Mouse (Mus musculus) forebrain, embryonic 16.5 days (tissue): ENCODE results near the gene Sun1. TPM values are rescaled to one million over a fixed set of nuclear protein-coding genes. Genes with fewer than 3 reads are reported as not detected.

Source experiments
- ATAC-seq: fragments of 200-750 bp; cut with Nextera tagmentation; 2 replicates; pipeline ENCODE4 v1.8.0; 2017; ENCODE audit warnings: mild to moderate bottlenecking, moderate library complexity
- H3K27ac ChIP-seq: fragments of 300-500 bp; sonication (generic); 2 replicates; pipeline ENCODE4 v1.5.1; 2014; ENCODE audit warnings: low read length, control low read depth
- H3K27me3 ChIP-seq: fragments of 300-500 bp; sonication (generic); replicated peaks from 2 replicates; pipeline ENCODE4 v1.6.1; 2014; ENCODE audit warnings: low read length; ENCODE audit not compliant: control insufficient read depth, insufficient read depth
- H3K36me3 ChIP-seq: fragments of 300-500 bp; sonication (generic); 2 replicates; pipeline ENCODE4 v1.6.1; 2014; ENCODE audit not compliant: control insufficient read depth, insufficient read depth
- H3K4me1 ChIP-seq: fragments of 300-500 bp; sonication (generic); replicated peaks from 2 replicates; pipeline ENCODE4 v1.6.1; 2014; ENCODE audit warnings: low read length; ENCODE audit not compliant: control insufficient read depth, insufficient read depth
- H3K4me2 ChIP-seq: fragments of 300-500 bp; sonication (generic); 2 replicates; pipeline ENCODE4 v1.6.1; 2014; ENCODE audit warnings: mild to moderate bottlenecking, low read length, control low read depth
- H3K4me3 ChIP-seq: fragments of 300-500 bp; sonication (generic); replicated peaks from 2 replicates; pipeline ENCODE4 v1.5.1; 2014; ENCODE audit warnings: mild to moderate bottlenecking, low read length, control low read depth
- H3K9ac ChIP-seq: fragments of 300-500 bp; sonication (generic); replicated peaks from 2 replicates; pipeline ENCODE4 v1.6.1; 2014; ENCODE audit warnings: low read depth, low read length, control low read depth
- H3K9me3 ChIP-seq: fragments of 300-500 bp; sonication (generic); 2 replicates; pipeline ENCODE4 v1.6.1; 2016; ENCODE audit warnings: low read length; ENCODE audit not compliant: control insufficient read depth
- WGBS: fragments of 180-500 bp; shearing (Covaris S2); extraction: QIAGEN DNeasy Blood & Tissue Kit; methylation state at CpG from one replicate; pipeline ENCODE4 v1.1.7; 2014; 5-methylcytosine and 5-hydroxymethylcytosine counted together
- polyA plus RNA-seq: library from polyadenylated mRNA; unstranded; fragments of >200 nt; fragmentation: Nextera tagmentation; extraction: Ambion mirVana; gene quantifications from 2 replicates; pipeline ENCODE4 v1.2.1, GENCODE M21; 2015

Gene Sun1
- polyA plus RNA-seq, 1 experiment from 2014 or later, result 60.7 TPM

- Histone ChIP-seq H3K4me3 (peak within 1 kb of the TSS; percentile 81), H3K27ac (peak within 1 kb of the TSS; percentile 92)
- WGBS, result under 1% methylated on average over 72 of the region's 90 CpGs
Measured at GRCm38 (mm10) chr5:139252081-139252909, 51.9 kb downstream of the Sun1 start, which contains the start of gene Get4. Gene Get4 (plus strand): TSS chr5:139252324.

GRCm38 (mm10) chr5:139252910-139253245 is 52.4 kb downstream of the Sun1 start:
- H3K4me3 ChIP-seq, result peak overlapping the region; percentile 81
- H3K4me2 ChIP-seq, result peak overlapping the region; percentile 95
- H3K27ac ChIP-seq, result peak overlapping the region; percentile 92
- H3K27me3 ChIP-seq, result no peaks in the 10 kb centered on the region
- H3K4me1 ChIP-seq, result peaks cover 17% of the 10 kb centered on the region
- 0% methylated on average over 7 of the region's 7 CpGs for WGBS
- ATAC-seq, result no peak
- H3K36me3 ChIP-seq, result peaks cover 6% of the 10 kb centered on the region; the same call in 1 of the 2 replicates
- peak overlapping the region; percentile 83 for H3K9ac ChIP-seq
- no peaks in the 10 kb centered on the region for H3K9me3 ChIP-seq

More at GRCm38 (mm10) chr5:139252081-139252909, 51.9 kb downstream of the Sun1 start, which contains the start of gene Get4:
- Histone ChIP-seq H3K27me3 (no peaks in the 10 kb centered on the region), H3K9ac (peak within 1 kb of the TSS; percentile 83), H3K4me1 (peaks cover 17% of the 10 kb centered on the region), H3K36me3 (peaks cover 12% of the 10 kb centered on the region), H3K4me2 (peak within 1 kb of the TSS; percentile 95), H3K9me3 (no peaks in the 10 kb centered on the region)
- peak; percentile 97 for ATAC-seq

GRCm38 (mm10) chr5:139253301-139253741 is 52.9 kb downstream of the Sun1 start:
- 4% methylated on average over 6 of the region's 6 CpGs for WGBS
- Histone ChIP-seq H3K4me1 (peaks cover 17% of the 10 kb centered on the region), H3K27me3 (no peaks in the 10 kb centered on the region), H3K27ac (peak overlapping the region; percentile 92), H3K4me3 (peak overlapping the region; percentile 81), H3K9ac (peak overlapping the region; percentile 83), H3K36me3 (peaks cover 5% of the 10 kb centered on the region; the same call in 1 of the 2 replicates), H3K9me3 (no peaks in the 10 kb centered on the region), H3K4me2 (peak overlapping the region; percentile 95)
- no peak for ATAC-seq

- ATAC-seq, result no peak
- H3K9ac ChIP-seq, result no peak overlapping the region
- peaks cover 2% of the 10 kb centered on the region; the same call in 1 of the 2 replicates for H3K36me3 ChIP-seq
- no peaks in the 10 kb centered on the region for H3K27me3 ChIP-seq
- H3K9me3 ChIP-seq, result no peaks in the 10 kb centered on the region
- no peak overlapping the region for H3K4me2 ChIP-seq
- H3K4me1 ChIP-seq, result peaks cover 17% of the 10 kb centered on the region
- H3K4me3 ChIP-seq, result no peak overlapping the region
- H3K27ac ChIP-seq, result no peak overlapping the region
- 80% methylated on average over 6 of the region's 6 CpGs for WGBS
Measured at GRCm38 (mm10) chr5:139254938-139255337, 54.5 kb downstream of the Sun1 start.

GRCm38 (mm10) chr5:139255777-139256176 is 55.3 kb downstream of the Sun1 start:
- Histone ChIP-seq H3K4me2 (no peak overlapping the region), H3K9me3 (no peaks in the 10 kb centered on the region), H3K27ac (no peak overlapping the region), H3K4me1 (peaks cover 17% of the 10 kb centered on the region), H3K36me3 (0 out of 2 replicates have a peak, but pooled peaks cover 4% of the 10 kb centered on the region), H3K27me3 (no peaks in the 10 kb centered on the region), H3K4me3 (no peak overlapping the region), H3K9ac (no peak overlapping the region)
- WGBS, result 92% methylated on average over 6 of the region's 6 CpGs
- no peak for ATAC-seq

- WGBS, result 88% methylated on average over 3 of the region's 3 CpGs
- Histone ChIP-seq H3K4me1 (peaks cover 17% of the 10 kb centered on the region), H3K36me3 (0 out of 2 replicates have a peak, but pooled peaks cover 4% of the 10 kb centered on the region), H3K27me3 (no peaks in the 10 kb centered on the region), H3K9ac (no peak overlapping the region), H3K4me2 (no peak overlapping the region), H3K4me3 (no peak overlapping the region), H3K9me3 (no peaks in the 10 kb centered on the region), H3K27ac (no peak overlapping the region)
- no peak for ATAC-seq
Measured at GRCm38 (mm10) chr5:139256211-139256765, 55.9 kb downstream of the Sun1 start.

GRCm38 (mm10) chr5:139257265-139257664 is 56.8 kb downstream of the Sun1 start:
- WGBS, result 100% methylated on average over 1 of the region's 1 CpGs
- ATAC-seq, result no peak
- H3K9ac ChIP-seq, result no peak overlapping the region
- H3K4me3 ChIP-seq, result no peak overlapping the region
- no peak overlapping the region for H3K27ac ChIP-seq
- 0 out of 2 replicates have a peak, but pooled peaks cover 4% of the 10 kb centered on the region for H3K36me3 ChIP-seq
- H3K4me1 ChIP-seq, result peaks cover 14% of the 10 kb centered on the region
- H3K9me3 ChIP-seq, result no peaks in the 10 kb centered on the region
- no peaks in the 10 kb centered on the region for H3K27me3 ChIP-seq
- H3K4me2 ChIP-seq, result no peak overlapping the region

GRCm38 (mm10) chr5:139257818-139258217 is 57.4 kb downstream of the Sun1 start:
- Histone ChIP-seq H3K9me3 (no peaks in the 10 kb centered on the region), H3K4me3 (no peak overlapping the region), H3K4me2 (no peak overlapping the region), H3K27ac (no peak overlapping the region), H3K9ac (no peak overlapping the region), H3K4me1 (peaks cover 14% of the 10 kb centered on the region), H3K36me3 (peaks cover 4% of the 10 kb centered on the region; the same call in 1 of the 2 replicates), H3K27me3 (no peaks in the 10 kb centered on the region)
- ATAC-seq, result no peak
- 74% methylated on average over 4 of the region's 4 CpGs for WGBS

GRCm38 (mm10) chr5:139258371-139259035 is 58.1 kb downstream of the Sun1 start:
- ATAC-seq, result no peak
- Histone ChIP-seq H3K9ac (no peak overlapping the region), H3K36me3 (peaks cover 8% of the 10 kb centered on the region), H3K27me3 (no peaks in the 10 kb centered on the region), H3K4me1 (peaks cover 8% of the 10 kb centered on the region), H3K9me3 (no peaks in the 10 kb centered on the region), H3K4me3 (no peak overlapping the region), H3K4me2 (no peak overlapping the region), H3K27ac (no peak overlapping the region)
- WGBS, result 93% methylated on average over 8 of the region's 8 CpGs
